Comparison of ENCODE assay signal across 9 mouse cellular contexts in the genomic region with DNA sequence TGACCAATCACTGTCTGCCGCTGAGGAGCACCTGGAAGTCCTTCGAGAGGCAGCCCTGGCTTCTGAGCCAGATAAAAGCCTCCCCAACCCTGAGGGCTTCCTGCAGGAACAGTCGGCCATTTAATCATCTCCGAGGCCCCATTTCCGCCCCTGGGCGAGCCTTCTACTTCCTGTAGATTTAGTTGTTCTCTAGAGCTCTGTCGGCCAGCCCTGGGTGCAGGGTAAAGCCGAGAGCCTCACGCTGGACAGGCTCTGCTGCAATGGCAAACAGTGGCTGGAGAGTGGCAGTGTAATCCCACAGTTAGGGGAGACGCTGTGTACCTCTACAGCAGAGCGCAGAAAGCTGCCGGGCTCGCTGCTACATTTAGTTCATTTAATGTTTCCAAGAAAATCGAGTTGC. TPM values are rescaled to one million over a fixed set of nuclear protein-coding genes. Genes with fewer than 3 reads are reported as not detected.
DNase-seq lines count a peak whose midpoint lies in the region; ATAC-seq and TF ChIP-seq lines count a peak whose summit lies in the region.
"Had no signal": no experiment of that assay in that cellular context is flagged by ENCODE, and none has a peak within 500 bp of the region (broad histone marks: within the 10 kb centered on the region; RNA-seq: fewer than 3 reads in every experiment).

No protein-coding gene starts in this region.

- intact Hi-C loops in heart, adult 2 months (cut with DNase I): loop anchor here (5.0 kb wide), 1 partner anchor 711 kb away; no protein-coding TSS in a partner anchor

- TF ChIP-seq EP300 in heart, adult 2 months (IDR thresholded peaks at IDR 0.05; ENCODE audit: insufficient read depth, low read depth, low read length): peak; percentile 45; the same call in 1 of the 2 replicates

- peak; percentile 42; the same call in 1 of the 2 replicates for TF ChIP-seq POLR2A in heart, adult 2 months (IDR thresholded peaks at IDR 0.05; ENCODE audit: insufficient read depth, low read depth, low read length)

- H3K36me3 ChIP-seq in heart, adult 2 months (ENCODE audit: control insufficient read depth, insufficient read depth, low read length): no peaks in the 10 kb centered on the region

- ATAC-seq in cerebellum, adult (ENCODE audit: insufficient number of reproducible peaks, low FRiP score, low TSS enrichment): no peak
- ATAC-seq in megakaryocyte, adult 5-6 weeks (ENCODE audit: poor library complexity, severe bottlenecking): no peak

- peak overlapping the region; percentile 25; the same call in 1 of the 2 replicates for H3K4me3 ChIP-seq in heart, adult 2 months
- H3K4me3 ChIP-seq: erythroblast, embryonic 14.5 days had no signal

- no peaks in the 10 kb centered on the region for H3K79me2 ChIP-seq in heart, adult 2 months (replicated peaks; ENCODE audit: control insufficient read depth, insufficient read depth, low read length)

- H3K4me1 ChIP-seq in heart, adult 2 months (ENCODE audit: control insufficient read depth, insufficient read depth, low read length): peaks cover 8% of the 10 kb centered on the region

- no peak overlapping the region; the same call in 1 of the 2 replicates for H3K9ac ChIP-seq in heart, adult 2 months (ENCODE audit: low read depth, low read length)

- WGBS in heart, adult 2 months: 39% methylated on average over 14 of the region's 14 CpGs

- H3K27me3 ChIP-seq in heart, adult 2 months (ENCODE audit: control insufficient read depth, insufficient read depth, low read length): no peaks in the 10 kb centered on the region

- DNase-seq in cerebellum, adult 9-10 months: peak; percentile 21
- DNase-seq in adrenal gland, postnatal 14 days: peak; percentile 55
- peak; percentile 54 to 61 for DNase-seq in heart, adult 2 months
- peak; percentile 63 for DNase-seq in kidney, postnatal 14 days
- DNase-seq in lung, postnatal 36 days: peak; percentile 52
- DNase-seq in thymus, postnatal 14 days: no peak

- TF ChIP-seq CTCF in heart, adult 2 months (IDR thresholded peaks at IDR 0.05): peak; percentile 56

- peak overlapping the region; percentile 74 for H3K27ac ChIP-seq in heart, adult 2 months

RNA-seq across cellular contexts. Expression of a gene that starts 11.3 kb away (rescaled TPM):
- 32.9 and 34.5 TPM in 2 replicates for total RNA-seq in adrenal gland, postnatal 14 days (2021)
- 10 to 100 TPM; 11.2 to 12.8 TPM for total RNA-seq in heart, adult 2 months (2021)
- polyA plus RNA-seq in heart, adult 2 months (2012; rRNA removed): 29.3 and 34.9 TPM in 2 replicates
- total RNA-seq in megakaryocyte, adult 5-6 weeks (2015): 0.16 TPM in 1 of 2 replicates, not detected in the other
- 0.22 TPM in 1 of 2 replicates, not detected in the other for total RNA-seq in megakaryocyte, adult 5-6 weeks (2017)
- polyA plus RNA-seq: erythroblast, embryonic 14.5 days had no signal

RNA-seq across cellular contexts. Expression of a gene that starts 36.9 kb away (rescaled TPM):
- not detected in 2 replicates for total RNA-seq in adrenal gland, postnatal 14 days (2021)
- total RNA-seq in heart, adult 2 months (2021): not detected
- polyA plus RNA-seq in heart, adult 2 months (2012; rRNA removed): 0.29 TPM in 1 of 2 replicates, not detected in the other
- not detected in 2 replicates for total RNA-seq in megakaryocyte, adult 5-6 weeks (2015)
- not detected in 2 replicates for total RNA-seq in megakaryocyte, adult 5-6 weeks (2017)
- polyA plus RNA-seq: erythroblast, embryonic 14.5 days had no signal

RNA-seq across cellular contexts. Expression of a gene that starts 41.5 kb away (rescaled TPM):
- 46.3 and 47.1 TPM in 2 replicates for total RNA-seq in adrenal gland, postnatal 14 days (2021)
- 1 to 10 TPM; 8.2 to 10.0 TPM for total RNA-seq in heart, adult 2 months (2021)
- polyA plus RNA-seq in heart, adult 2 months (2012; rRNA removed): 9.3 and 10.1 TPM in 2 replicates
- total RNA-seq in megakaryocyte, adult 5-6 weeks (2015): 5.6 and 6.2 TPM in 2 replicates
- total RNA-seq in megakaryocyte, adult 5-6 weeks (2017): 3.0 and 4.2 TPM in 2 replicates

Comparison
In these comparisons a context has a peak if more than half of its experiments do, and no peak if none do; other contexts are left out.
1. RNA of a gene that starts 11.3 kb away (total RNA-seq): 32.9 to 34.5 TPM in adrenal gland, postnatal 14 days and 11.2 to 12.8 TPM in heart, adult 2 months; 0.16 to 0.22 TPM in megakaryocyte, adult 5-6 weeks; every median in the first group is over 10 times any median in the second.